Mouse (Mus musculus): Measurements from ENCODE around the gene Alg2. TPM values are rescaled to one million over a fixed set of nuclear protein-coding genes. Genes with fewer than 3 reads are reported as not detected.

Alg2 gene
- polyA plus RNA-seq, 1 experiment: 21.4 TPM

- no peak for DNase-seq (ENCODE audit: low spot score)
Observed at GRCm38 (mm10) chr4:47449586-47450522, 24.3 kb downstream of the Alg2 start.

GRCm38 (mm10) chr4:47449116-47449515 lies 25.0 kb downstream of the Alg2 start:
- no peak for DNase-seq (ENCODE audit: low spot score)

DNA sequence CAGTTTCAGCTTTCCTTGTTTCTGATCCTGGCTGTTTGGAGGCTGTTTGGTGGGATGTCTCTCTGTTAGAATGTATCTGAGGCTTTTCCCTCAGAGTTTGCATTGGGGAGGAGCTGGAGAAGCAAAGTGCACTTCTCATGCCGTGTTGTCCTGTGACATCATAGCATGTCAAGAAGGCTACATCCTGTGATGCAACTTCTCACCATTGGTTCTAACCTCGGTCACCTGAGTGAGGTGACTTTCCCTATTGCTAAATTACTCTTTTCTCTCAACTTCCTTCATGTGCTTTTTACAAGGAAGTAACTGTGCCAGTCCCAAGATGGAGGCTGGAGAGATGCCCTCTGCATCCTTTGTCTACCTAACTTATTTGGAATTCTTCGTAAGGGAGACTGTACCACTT lies 25.6 kb downstream of the Alg2 start:
- no peak for DNase-seq (ENCODE audit: low spot score)

- no peak for DNase-seq (ENCODE audit: low spot score)
Observed at GRCm38 (mm10) chr4:47440951-47441350, 33.2 kb downstream of the Alg2 start.

DNA sequence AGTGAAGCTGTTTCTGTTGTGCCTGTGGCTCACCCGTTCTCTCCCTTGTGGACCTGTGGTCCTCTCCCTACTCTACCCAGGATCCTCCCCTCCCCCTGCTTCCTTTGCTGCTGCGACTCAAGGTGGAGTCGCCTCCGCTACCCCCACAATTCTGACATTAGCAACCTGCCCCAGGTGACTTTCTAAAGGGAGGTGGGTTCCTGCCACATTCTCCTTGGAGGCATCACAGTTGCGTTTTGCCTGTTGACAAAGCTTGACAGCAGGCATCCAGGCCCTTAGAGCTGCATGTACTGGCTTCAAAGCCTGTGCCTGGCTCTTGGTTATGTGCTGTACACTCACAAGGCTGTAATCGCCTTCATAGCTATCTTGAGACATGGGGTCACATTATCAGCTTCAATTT lies 35.2 kb downstream of the Alg2 start:
- no peak for DNase-seq (ENCODE audit: low spot score)

GRCm38 (mm10) chr4:47437365-47438340 lies 36.5 kb downstream of the Alg2 start:
- DNase-seq (ENCODE audit: low spot score): peak; percentile 72

- no peak for DNase-seq (ENCODE audit: low spot score)
Observed at GRCm38 (mm10) chr4:47435566-47436360, 38.4 kb downstream of the Alg2 start.

- DNase-seq (ENCODE audit: low spot score): no peak
Observed at GRCm38 (mm10) chr4:47435131-47435530, 39.0 kb downstream of the Alg2 start.

- no peak for DNase-seq (ENCODE audit: low spot score)
Observed at GRCm38 (mm10) chr4:47432766-47433165, 41.4 kb downstream of the Alg2 start.

DNA sequence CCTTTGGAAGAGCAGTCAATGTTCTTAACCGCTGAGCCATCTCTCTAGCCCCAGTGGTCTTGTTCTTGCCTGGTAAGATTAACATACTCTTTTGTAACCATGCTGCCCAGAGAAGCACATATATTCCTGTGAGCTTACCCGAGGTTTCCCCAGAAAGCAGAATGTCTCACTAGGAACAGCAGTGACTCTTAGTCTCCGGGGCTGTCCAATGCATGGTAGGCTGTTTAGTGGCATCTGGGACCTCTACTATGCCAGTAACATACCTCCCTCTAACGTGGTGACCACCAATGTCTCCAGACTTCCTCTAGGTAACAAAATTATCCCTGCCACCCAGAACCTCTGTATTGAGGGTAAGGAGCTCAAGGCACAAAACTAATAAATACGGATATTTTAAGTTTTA lies 43.1 kb downstream of the Alg2 start:
- DNase-seq (ENCODE audit: low spot score): no peak

DNA sequence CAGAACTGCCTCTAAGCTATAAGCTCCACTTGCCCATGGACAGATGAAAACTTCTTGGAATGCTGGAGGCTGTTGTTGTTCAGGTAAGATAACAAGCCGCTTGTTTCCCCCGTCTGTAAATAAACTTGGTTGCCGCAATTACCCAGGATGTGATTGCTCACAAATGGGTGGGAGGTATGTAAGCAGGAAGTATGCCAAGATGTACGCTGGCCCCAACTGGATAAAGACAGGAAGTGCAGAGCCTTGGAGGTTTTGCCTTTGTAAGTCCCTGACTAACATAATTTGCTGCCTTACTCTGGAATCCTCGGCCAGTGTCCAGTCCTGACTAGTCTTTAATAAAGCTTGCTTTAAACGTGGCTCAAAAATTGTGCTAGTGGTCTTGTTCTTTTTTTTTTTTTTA lies 43.6 kb downstream of the Alg2 start:
- no peak for DNase-seq (ENCODE audit: low spot score)

- DNase-seq (ENCODE audit: low spot score): no peak
Observed at GRCm38 (mm10) chr4:47427606-47428005, 46.5 kb downstream of the Alg2 start.

- DNase-seq (ENCODE audit: low spot score): no peak
Observed at GRCm38 (mm10) chr4:47425247-47425830, 48.8 kb downstream of the Alg2 start.

- no peak for DNase-seq (ENCODE audit: low spot score)
Observed at GRCm38 (mm10) chr4:47424376-47424775, 49.8 kb downstream of the Alg2 start.

- DNase-seq (ENCODE audit: low spot score): no peak
Observed at GRCm38 (mm10) chr4:47422946-47423345, 51.2 kb downstream of the Alg2 start.

DNA sequence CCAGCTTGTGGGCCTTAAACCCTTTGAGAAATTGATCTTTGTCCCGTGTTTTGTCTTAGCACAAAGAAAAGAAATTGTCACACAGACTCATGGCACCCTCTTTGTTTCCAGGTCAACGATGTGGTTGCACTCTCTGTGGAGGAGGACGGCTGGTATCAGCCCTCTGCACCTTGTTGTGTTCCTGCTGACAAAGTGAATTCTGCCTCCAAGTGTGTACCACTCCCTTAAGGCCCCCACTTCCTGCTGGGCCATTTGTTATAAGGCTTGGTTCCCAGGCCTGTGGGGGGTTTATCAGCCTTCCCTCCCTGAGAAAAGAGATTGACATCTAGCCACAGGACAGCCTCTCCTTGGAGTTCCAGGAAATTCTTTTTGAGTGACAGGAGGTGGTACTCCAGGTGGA lies 51.9 kb downstream of the Alg2 start:
- DNase-seq (ENCODE audit: low spot score): no peak

DNA sequence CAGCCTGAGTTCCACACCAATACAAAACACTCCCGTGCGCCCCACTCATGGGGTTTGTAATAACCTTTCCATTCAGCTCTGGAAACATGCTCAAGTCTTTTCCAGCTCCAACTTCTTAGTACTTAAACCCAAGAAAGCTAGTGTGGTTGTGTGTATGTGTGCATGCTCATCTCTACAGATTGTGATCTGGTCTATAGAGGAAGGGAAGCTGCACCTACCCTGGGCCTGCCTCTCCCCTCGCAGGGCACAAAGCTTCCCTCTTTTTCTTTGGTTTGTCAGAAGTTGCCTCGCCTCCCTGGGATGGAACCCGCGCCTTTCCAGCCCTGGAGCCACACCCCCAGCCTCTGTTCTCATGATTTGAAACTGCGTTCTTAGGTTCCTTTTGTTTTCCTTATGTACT lies 53.9 kb downstream of the Alg2 start:
- DNase-seq (ENCODE audit: low spot score): no peak

DNA sequence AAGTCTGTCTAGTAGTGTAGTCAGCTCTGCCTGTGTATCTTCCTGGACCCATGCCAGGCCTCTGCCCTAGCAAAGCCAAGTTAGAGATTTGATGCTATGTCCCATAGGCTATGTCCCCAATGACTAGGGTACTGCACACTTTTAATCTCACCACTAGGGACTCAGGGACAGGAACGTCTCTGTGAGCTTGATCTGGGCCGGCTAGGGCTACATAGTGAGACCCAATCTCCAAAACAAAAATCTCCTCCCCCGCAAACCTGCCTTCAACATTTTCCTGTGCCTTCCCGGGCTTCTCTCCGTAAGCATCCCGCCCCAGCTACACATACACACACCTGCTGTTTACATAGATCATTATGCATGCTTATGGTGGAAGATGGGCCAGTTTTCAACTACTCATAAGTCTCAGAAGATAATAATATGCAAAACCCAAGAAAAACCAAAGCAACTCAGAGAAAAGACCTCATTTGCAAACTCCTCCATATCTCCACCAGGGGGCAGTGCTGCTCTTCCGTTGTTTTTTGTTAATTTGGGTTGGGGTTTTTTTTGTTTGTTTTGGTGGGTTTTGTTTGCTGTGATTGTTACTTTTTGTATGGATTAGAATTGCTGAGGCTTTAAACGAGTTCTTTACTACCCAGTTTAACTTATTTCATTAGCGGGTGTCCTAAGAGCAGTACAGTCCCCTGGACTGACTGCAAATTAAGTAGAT lies 54.7 kb downstream of the Alg2 start:
- no peak for DNase-seq (ENCODE audit: low spot score)

GRCm38 (mm10) chr4:47417871-47418270 lies 56.3 kb downstream of the Alg2 start:
- DNase-seq (ENCODE audit: low spot score): no peak

Measured in urinary bladder, adult 2 months (tissue).